Mouse (Mus musculus): ENCODE results near the gene Sdcbp2. TPM values are rescaled to one million over a fixed set of nuclear protein-coding genes. Genes with fewer than 3 reads are reported as not detected.

The Sdcbp2 gene
- polyA plus RNA-seq, 1 experiment from 2014 or later: 0.20 TPM

GRCm38 (mm10) chr2:151574607-151575006, 2.2 kb downstream of the Sdcbp2 start:
- H3K36me3 ChIP-seq (replicated peaks; ENCODE audit: insufficient read depth, low read length): no peaks in the 10 kb centered on the region

GRCm38 (mm10) chr2:151575119-151575698, 2.8 kb downstream of the Sdcbp2 start:
- Histone ChIP-seq H3K36me3 (replicated peaks; ENCODE audit: insufficient read depth, low read length) (no peaks in the 10 kb centered on the region), H3K9ac (replicated peaks) (no peak overlapping the region; the same call in 1 of the 2 replicates), H3K4me1 (ENCODE audit: insufficient read depth) (peaks cover 14% of the 10 kb centered on the region), H3K27me3 (ENCODE audit: insufficient read depth, low read length) (no peaks in the 10 kb centered on the region), H3K9me3 (ENCODE audit: low read length) (no peaks in the 10 kb centered on the region), H3K4me2 (ENCODE audit: low read depth, low read length) (peak overlapping the region; percentile 79), H3K27ac (ENCODE audit: low read depth) (no peak overlapping the region), H3K4me3 (ENCODE audit: low read depth, low read length) (peak overlapping the region; percentile 49)
- peak; percentile 53 for TF ChIP-seq CTCF (IDR thresholded peaks at IDR 0.05; ENCODE audit: low read depth)
- no peak for TF ChIP-seq EP300 (IDR thresholded peaks at IDR 0.05; ENCODE audit: low read depth)
- DNase-seq: no peak
- no peak for ATAC-seq
- WGBS (ENCODE audit: insufficient replicate concordance): 26% methylated on average over 7 of the region's 7 CpGs

More at GRCm38 (mm10) chr2:151574607-151575006, 2.2 kb downstream of the Sdcbp2 start:
- H3K27me3 ChIP-seq (ENCODE audit: insufficient read depth, low read length): no peaks in the 10 kb centered on the region
- ATAC-seq (no peak), DNase-seq (no peak)
- no peak for TF ChIP-seq EP300 (IDR thresholded peaks at IDR 0.05; ENCODE audit: low read depth)
- TF ChIP-seq CTCF (IDR thresholded peaks at IDR 0.05; ENCODE audit: low read depth): no peak
- peaks cover 14% of the 10 kb centered on the region for H3K4me1 ChIP-seq (ENCODE audit: insufficient read depth)
- H3K9me3 ChIP-seq (ENCODE audit: low read length): no peaks in the 10 kb centered on the region
- H3K4me2 ChIP-seq (ENCODE audit: low read depth, low read length): no peak overlapping the region
- no peak overlapping the region for H3K4me3 ChIP-seq (ENCODE audit: low read depth, low read length)
- 63% methylated on average over 5 of the region's 5 CpGs for WGBS (ENCODE audit: insufficient replicate concordance)
- no peak overlapping the region for H3K9ac ChIP-seq (replicated peaks)
- no peak overlapping the region for H3K27ac ChIP-seq (ENCODE audit: low read depth)

GRCm38 (mm10) chr2:151575699-151576389, 3.4 kb downstream of the Sdcbp2 start:
- ATAC-seq (peak; percentile 89), DNase-seq (peak; percentile 70)
- H3K27me3 ChIP-seq (ENCODE audit: insufficient read depth, low read length): no peaks in the 10 kb centered on the region
- H3K4me3 ChIP-seq (ENCODE audit: low read depth, low read length): peak overlapping the region; percentile 49
- H3K4me2 ChIP-seq (ENCODE audit: low read depth, low read length): peak overlapping the region; percentile 79
- peak overlapping the region; percentile 51; the same call in 1 of the 2 replicates for H3K9ac ChIP-seq (replicated peaks)
- no peaks in the 10 kb centered on the region for H3K36me3 ChIP-seq (replicated peaks; ENCODE audit: insufficient read depth, low read length)
- H3K27ac ChIP-seq (ENCODE audit: low read depth): peak overlapping the region; percentile 51; the same call in 1 of the 2 replicates
- no peaks in the 10 kb centered on the region for H3K9me3 ChIP-seq (ENCODE audit: low read length)
- TF ChIP-seq EP300 (IDR thresholded peaks at IDR 0.05; ENCODE audit: low read depth) (peak; percentile 15; the same call in 1 of the 2 replicates), CTCF (IDR thresholded peaks at IDR 0.05; ENCODE audit: low read depth) (no peak)
- 2% methylated on average over 38 of the region's 38 CpGs for WGBS (ENCODE audit: insufficient replicate concordance)
- H3K4me1 ChIP-seq (ENCODE audit: insufficient read depth): peaks cover 14% of the 10 kb centered on the region

GRCm38 (mm10) chr2:151579183-151579582, 6.8 kb downstream of the Sdcbp2 start:
- TF ChIP-seq EP300 (IDR thresholded peaks at IDR 0.05; ENCODE audit: low read depth) (no peak), CTCF (IDR thresholded peaks at IDR 0.05; ENCODE audit: low read depth) (no peak)
- Histone ChIP-seq H3K36me3 (replicated peaks; ENCODE audit: insufficient read depth, low read length) (no peaks in the 10 kb centered on the region), H3K4me1 (ENCODE audit: insufficient read depth) (peaks cover 14% of the 10 kb centered on the region), H3K4me2 (ENCODE audit: low read depth, low read length) (no peak overlapping the region), H3K4me3 (ENCODE audit: low read depth, low read length) (no peak overlapping the region), H3K27me3 (ENCODE audit: insufficient read depth, low read length) (no peaks in the 10 kb centered on the region), H3K9me3 (ENCODE audit: low read length) (no peaks in the 10 kb centered on the region), H3K27ac (ENCODE audit: low read depth) (no peak overlapping the region), H3K9ac (replicated peaks) (no peak overlapping the region)
- DNase-seq: no peak
- 70% methylated on average over 4 of the region's 4 CpGs for WGBS (ENCODE audit: insufficient replicate concordance)
- no peak for ATAC-seq

- H3K36me3 ChIP-seq (replicated peaks; ENCODE audit: insufficient read depth, low read length): no peaks in the 10 kb centered on the region
- H3K4me2 ChIP-seq (ENCODE audit: low read depth, low read length): no peak overlapping the region
- TF ChIP-seq CTCF (IDR thresholded peaks at IDR 0.05; ENCODE audit: low read depth): no peak
- no peak for TF ChIP-seq EP300 (IDR thresholded peaks at IDR 0.05; ENCODE audit: low read depth)
- 17% methylated on average over 1 of the region's 1 CpGs for WGBS (ENCODE audit: insufficient replicate concordance)
- no peak overlapping the region for H3K27ac ChIP-seq (ENCODE audit: low read depth)
- DNase-seq: no peak
- ATAC-seq: no peak
- peaks cover 9% of the 10 kb centered on the region for H3K4me1 ChIP-seq (ENCODE audit: insufficient read depth)
- no peaks in the 10 kb centered on the region for H3K27me3 ChIP-seq (ENCODE audit: insufficient read depth, low read length)
- H3K9me3 ChIP-seq (ENCODE audit: low read length): no peaks in the 10 kb centered on the region
- H3K9ac ChIP-seq (replicated peaks): no peak overlapping the region
- H3K4me3 ChIP-seq (ENCODE audit: low read depth, low read length): no peak overlapping the region
Observed at GRCm38 (mm10) chr2:151580945-151581344, 8.5 kb downstream of the Sdcbp2 start.

GRCm38 (mm10) chr2:151585934-151586333, 13.5 kb downstream of the Sdcbp2 start:
- Histone ChIP-seq H3K9ac (replicated peaks) (no peak overlapping the region), H3K9me3 (ENCODE audit: low read length) (no peaks in the 10 kb centered on the region), H3K4me1 (ENCODE audit: insufficient read depth) (no peaks in the 10 kb centered on the region), H3K27ac (ENCODE audit: low read depth) (no peak overlapping the region), H3K4me2 (ENCODE audit: low read depth, low read length) (no peak overlapping the region), H3K27me3 (ENCODE audit: insufficient read depth, low read length) (no peaks in the 10 kb centered on the region), H3K36me3 (replicated peaks; ENCODE audit: insufficient read depth, low read length) (no peaks in the 10 kb centered on the region), H3K4me3 (ENCODE audit: low read depth, low read length) (no peak overlapping the region)
- 46% methylated on average over 3 of the region's 3 CpGs for WGBS (ENCODE audit: insufficient replicate concordance)
- TF ChIP-seq EP300 (IDR thresholded peaks at IDR 0.05; ENCODE audit: low read depth): no peak
- peak; percentile 54 for TF ChIP-seq CTCF (IDR thresholded peaks at IDR 0.05; ENCODE audit: low read depth)
- DNase-seq (no peak), ATAC-seq (no peak)

All from liver, postnatal 0 days (tissue).